Mouse (Mus musculus): Measurements from ENCODE around the gene Cym. TPM values are rescaled to one million over a fixed set of nuclear protein-coding genes. Genes with fewer than 3 reads are reported as not detected.

Cym gene
- polyA plus RNA-seq, 1 experiment from 2014 or later: 4.5 TPM

GRCm38 (mm10) chr3:107241389-107242094 lies 20.0 kb upstream of the Cym start:
- no peak overlapping the region for H3K27ac ChIP-seq (replicated peaks)
- peak; percentile 34; the same call in 1 of the 2 replicates for ATAC-seq (ENCODE audit: low FRiP score, low read depth)
- no peaks in the 10 kb centered on the region for H3K9me3 ChIP-seq
- 30% methylated on average over 14 of the region's 14 CpGs for WGBS
- no peak overlapping the region for H3K4me3 ChIP-seq
- H3K36me3 ChIP-seq: no peaks in the 10 kb centered on the region
- H3K4me1 ChIP-seq (replicated peaks): peaks cover 9% of the 10 kb centered on the region
- H3K27me3 ChIP-seq: peaks cover 3% of the 10 kb centered on the region; the same call in 1 of the 2 replicates
- no peak overlapping the region for H3K9ac ChIP-seq
- H3K4me2 ChIP-seq: 0 out of 2 replicates have a peak overlapping the region, but pooled peaks have one; percentile 1

GRCm38 (mm10) chr3:107239607-107240006 lies 18.1 kb upstream of the Cym start, which contains the start of gene Prok1:
Gene Prok1, minus strand, starts transcription at chr3:107239707.
- H3K4me1 ChIP-seq (replicated peaks): peaks cover 9% of the 10 kb centered on the region
- no peak within 1 kb of the TSS for H3K27ac ChIP-seq (replicated peaks)
- H3K4me2 ChIP-seq: no peak within 1 kb of the TSS
- no peaks in the 10 kb centered on the region for H3K36me3 ChIP-seq
- H3K27me3 ChIP-seq: peaks cover 3% of the 10 kb centered on the region; the same call in 1 of the 2 replicates
- no peaks in the 10 kb centered on the region for H3K9me3 ChIP-seq
- H3K4me3 ChIP-seq: no peak within 1 kb of the TSS
- ATAC-seq (ENCODE audit: low FRiP score, low read depth): no peak
- H3K9ac ChIP-seq: no peak within 1 kb of the TSS
- 89% methylated on average over 9 of the region's 9 CpGs for WGBS

- H3K27ac ChIP-seq (replicated peaks): no peak overlapping the region
- peaks cover 9% of the 10 kb centered on the region for H3K4me1 ChIP-seq (replicated peaks)
- H3K36me3 ChIP-seq: no peaks in the 10 kb centered on the region
- no peak for ATAC-seq (ENCODE audit: low FRiP score, low read depth)
- H3K4me2 ChIP-seq: no peak overlapping the region
- no peak overlapping the region for H3K4me3 ChIP-seq
- no peaks in the 10 kb centered on the region; the same call in 1 of the 2 replicates for H3K27me3 ChIP-seq
- H3K9ac ChIP-seq: no peak overlapping the region
- H3K9me3 ChIP-seq: no peaks in the 10 kb centered on the region
- 84% methylated on average over 8 of the region's 8 CpGs for WGBS
Measured at GRCm38 (mm10) chr3:107238471-107238980, 17.0 kb upstream of the Cym start.

- Histone ChIP-seq H3K9ac (no peak overlapping the region), H3K4me2 (no peak overlapping the region), H3K27me3 (no peaks in the 10 kb centered on the region), H3K9me3 (no peaks in the 10 kb centered on the region), H3K4me3 (no peak overlapping the region), H3K27ac (replicated peaks) (no peak overlapping the region), H3K4me1 (replicated peaks) (peaks cover 9% of the 10 kb centered on the region), H3K36me3 (no peaks in the 10 kb centered on the region)
- 73% methylated on average over 2 of the region's 2 CpGs for WGBS
- no peak for ATAC-seq (ENCODE audit: low FRiP score, low read depth)
Measured at GRCm38 (mm10) chr3:107238051-107238450, 16.5 kb upstream of the Cym start.

GRCm38 (mm10) chr3:107233945-107234344 lies 12.4 kb upstream of the Cym start:
- Histone ChIP-seq H3K36me3 (no peaks in the 10 kb centered on the region), H3K4me2 (no peak overlapping the region)
- ATAC-seq (ENCODE audit: low FRiP score, low read depth): peak; percentile 43; the same call in 1 of the 2 replicates

GRCm38 (mm10) chr3:107233351-107233813 lies 11.8 kb upstream of the Cym start:
- H3K27me3 ChIP-seq: no peaks in the 10 kb centered on the region
- 9% methylated on average over 11 of the region's 11 CpGs for WGBS
- no peaks in the 10 kb centered on the region for H3K4me1 ChIP-seq (replicated peaks)
- H3K9me3 ChIP-seq: no peaks in the 10 kb centered on the region
- H3K36me3 ChIP-seq: no peaks in the 10 kb centered on the region
- H3K9ac ChIP-seq: no peak overlapping the region
- H3K4me3 ChIP-seq: no peak overlapping the region
- H3K27ac ChIP-seq (replicated peaks): no peak overlapping the region
- peak; percentile 68 for ATAC-seq (ENCODE audit: low FRiP score, low read depth)
- H3K4me2 ChIP-seq: no peak overlapping the region

More at GRCm38 (mm10) chr3:107233945-107234344, 12.4 kb upstream of the Cym start:
- H3K4me1 ChIP-seq (replicated peaks): no peaks in the 10 kb centered on the region
- H3K4me3 ChIP-seq: no peak overlapping the region
- 29% methylated on average over 2 of the region's 2 CpGs for WGBS
- no peaks in the 10 kb centered on the region for H3K27me3 ChIP-seq
- H3K9ac ChIP-seq: no peak overlapping the region
- H3K9me3 ChIP-seq: no peaks in the 10 kb centered on the region
- no peak overlapping the region for H3K27ac ChIP-seq (replicated peaks)

GRCm38 (mm10) chr3:107231202-107231601 lies 9.7 kb upstream of the Cym start:
- H3K27me3 ChIP-seq: no peaks in the 10 kb centered on the region
- H3K4me2 ChIP-seq: no peak overlapping the region
- H3K36me3 ChIP-seq: no peaks in the 10 kb centered on the region
- WGBS: 71% methylated on average over 4 of the region's 4 CpGs
- H3K27ac ChIP-seq (replicated peaks): no peak overlapping the region
- no peaks in the 10 kb centered on the region for H3K9me3 ChIP-seq
- no peak overlapping the region for H3K9ac ChIP-seq
- no peaks in the 10 kb centered on the region for H3K4me1 ChIP-seq (replicated peaks)
- no peak overlapping the region for H3K4me3 ChIP-seq
- no peak for ATAC-seq (ENCODE audit: low FRiP score, low read depth)

- Histone ChIP-seq H3K27ac (replicated peaks) (no peak within 1 kb of the TSS), H3K36me3 (no peaks in the 10 kb centered on the region), H3K4me1 (replicated peaks) (no peaks in the 10 kb centered on the region), H3K4me3 (no peak within 1 kb of the TSS), H3K27me3 (no peaks in the 10 kb centered on the region), H3K9me3 (no peaks in the 10 kb centered on the region), H3K9ac (no peak within 1 kb of the TSS), H3K4me2 (no peak within 1 kb of the TSS)
- ATAC-seq (ENCODE audit: low FRiP score, low read depth): no peak
- WGBS: 25% methylated on average over 1 of the region's 1 CpGs
Measured at GRCm38 (mm10) chr3:107230527-107230926, 9.0 kb upstream of the Cym start, which contains the start of gene A630076J17Rik. Gene A630076J17Rik, plus strand, starts transcription at chr3:107230614.

GRCm38 (mm10) chr3:107229822-107230221 lies 8.3 kb upstream of the Cym start:
- Histone ChIP-seq H3K4me1 (replicated peaks) (no peaks in the 10 kb centered on the region), H3K4me2 (no peak overlapping the region), H3K4me3 (no peak overlapping the region), H3K36me3 (no peaks in the 10 kb centered on the region), H3K27me3 (no peaks in the 10 kb centered on the region), H3K9ac (no peak overlapping the region), H3K27ac (replicated peaks) (no peak overlapping the region), H3K9me3 (no peaks in the 10 kb centered on the region)
- WGBS: 79% methylated on average over 5 of the region's 5 CpGs
- ATAC-seq (ENCODE audit: low FRiP score, low read depth): no peak

- WGBS: 88% methylated on average over 5 of the region's 5 CpGs
- H3K4me1 ChIP-seq (replicated peaks): no peaks in the 10 kb centered on the region
- H3K27me3 ChIP-seq: no peaks in the 10 kb centered on the region
- H3K36me3 ChIP-seq: no peaks in the 10 kb centered on the region
- no peaks in the 10 kb centered on the region for H3K9me3 ChIP-seq
- no peak overlapping the region for H3K4me3 ChIP-seq
- H3K4me2 ChIP-seq: no peak overlapping the region
- no peak overlapping the region for H3K27ac ChIP-seq (replicated peaks)
- ATAC-seq (ENCODE audit: low FRiP score, low read depth): no peak
- H3K9ac ChIP-seq: no peak overlapping the region
Measured at GRCm38 (mm10) chr3:107229221-107229620, 7.7 kb upstream of the Cym start.

GRCm38 (mm10) chr3:107225820-107226219 lies 4.3 kb upstream of the Cym start:
- no peaks in the 10 kb centered on the region for H3K27me3 ChIP-seq
- H3K9ac ChIP-seq: no peak overlapping the region
- no peak for ATAC-seq (ENCODE audit: low FRiP score, low read depth)
- WGBS: 87% methylated on average over 5 of the region's 5 CpGs
- no peak overlapping the region for H3K4me2 ChIP-seq
- H3K27ac ChIP-seq (replicated peaks): no peak overlapping the region
- H3K9me3 ChIP-seq: no peaks in the 10 kb centered on the region
- no peaks in the 10 kb centered on the region for H3K36me3 ChIP-seq
- no peaks in the 10 kb centered on the region for H3K4me1 ChIP-seq (replicated peaks)
- H3K4me3 ChIP-seq: no peak overlapping the region

GRCm38 (mm10) chr3:107223230-107223629 lies 1.7 kb upstream of the Cym start:
- no peaks in the 10 kb centered on the region for H3K9me3 ChIP-seq
- no peak for ATAC-seq (ENCODE audit: low FRiP score, low read depth)
- no peak overlapping the region for H3K4me2 ChIP-seq
- H3K4me1 ChIP-seq (replicated peaks): no peaks in the 10 kb centered on the region
- H3K27me3 ChIP-seq: no peaks in the 10 kb centered on the region
- H3K36me3 ChIP-seq: no peaks in the 10 kb centered on the region
- H3K4me3 ChIP-seq: no peak overlapping the region
- no peak overlapping the region for H3K27ac ChIP-seq (replicated peaks)
- WGBS: 71% methylated on average over 1 of the region's 1 CpGs
- no peak overlapping the region for H3K9ac ChIP-seq

All from hindbrain, embryonic 15.5 days (tissue).